Mouse (Mus musculus) liver, embryonic 16.5 days (tissue): ENCODE measurements around the gene Hfe. TPM values are rescaled to one million over a fixed set of nuclear protein-coding genes. Genes with fewer than 3 reads are reported as not detected.

Experiments
- ATAC-seq: fragments of 200-750 bp; cut with Nextera tagmentation; 2 replicates; pipeline ENCODE4 v1.8.0; 2017; ENCODE audit warnings: low read depth, mild to moderate bottlenecking, moderate number of reproducible peaks, moderate library complexity
- H3K27ac ChIP-seq: fragments of 300-500 bp; sonication (generic); 2 replicates; pipeline ENCODE4 v1.5.1; 2014; ENCODE audit warnings: mild to moderate bottlenecking, low read length
- H3K27me3 ChIP-seq: fragments of 300-500 bp; sonication (generic); 2 replicates; pipeline ENCODE4 v1.6.1; 2014; ENCODE audit warnings: low read depth, low read length, mixed read lengths; ENCODE audit not compliant: control insufficient read depth, insufficient read depth
- H3K36me3 ChIP-seq: fragments of 300-500 bp; sonication (generic); 2 replicates; pipeline ENCODE4 v1.6.1; 2014; ENCODE audit warnings: mild to moderate bottlenecking; ENCODE audit not compliant: control insufficient read depth, insufficient read depth
- H3K4me1 ChIP-seq: fragments of 300-500 bp; sonication (generic); 2 replicates; pipeline ENCODE4 v1.6.1; 2014; ENCODE audit warnings: low read depth, low read length, mixed read lengths; ENCODE audit not compliant: control insufficient read depth
- H3K4me2 ChIP-seq: fragments of 300-500 bp; sonication (generic); 2 replicates; pipeline ENCODE4 v1.6.1; 2014; ENCODE audit warnings: low read depth, low read length, mixed read lengths
- H3K4me3 ChIP-seq: fragments of 300-500 bp; sonication (generic); 2 replicates; pipeline ENCODE4 v1.5.1; 2014; ENCODE audit warnings: low read depth, mild to moderate bottlenecking, low read length
- H3K9ac ChIP-seq: fragments of 300-500 bp; sonication (generic); 2 replicates; pipeline ENCODE4 v1.6.1; 2014; ENCODE audit warnings: low read depth, low read length
- H3K9me3 ChIP-seq: fragments of 300-500 bp; sonication (generic); replicated peaks from 2 replicates; pipeline ENCODE4 v1.6.1; 2016; ENCODE audit warnings: low read length; ENCODE audit not compliant: control insufficient read depth
- WGBS: fragments of 180-500 bp; shearing (Covaris S2); extraction: QIAGEN DNeasy Blood & Tissue Kit; methylation state at CpG from one replicate; pipeline ENCODE4 v1.1.7; 2014; ENCODE audit not compliant: insufficient replicate concordance; 5-methylcytosine and 5-hydroxymethylcytosine counted together
- polyA plus RNA-seq: library from polyadenylated mRNA; unstranded; fragments of >200 nt; fragmentation: Nextera tagmentation; extraction: Ambion mirVana; gene quantifications from 2 replicates; pipeline ENCODE4 v1.2.1, GENCODE M21; 2015

Gene Hfe
- polyA plus RNA-seq, 1 experiment from 2014 or later: 16.3 TPM

DNA sequence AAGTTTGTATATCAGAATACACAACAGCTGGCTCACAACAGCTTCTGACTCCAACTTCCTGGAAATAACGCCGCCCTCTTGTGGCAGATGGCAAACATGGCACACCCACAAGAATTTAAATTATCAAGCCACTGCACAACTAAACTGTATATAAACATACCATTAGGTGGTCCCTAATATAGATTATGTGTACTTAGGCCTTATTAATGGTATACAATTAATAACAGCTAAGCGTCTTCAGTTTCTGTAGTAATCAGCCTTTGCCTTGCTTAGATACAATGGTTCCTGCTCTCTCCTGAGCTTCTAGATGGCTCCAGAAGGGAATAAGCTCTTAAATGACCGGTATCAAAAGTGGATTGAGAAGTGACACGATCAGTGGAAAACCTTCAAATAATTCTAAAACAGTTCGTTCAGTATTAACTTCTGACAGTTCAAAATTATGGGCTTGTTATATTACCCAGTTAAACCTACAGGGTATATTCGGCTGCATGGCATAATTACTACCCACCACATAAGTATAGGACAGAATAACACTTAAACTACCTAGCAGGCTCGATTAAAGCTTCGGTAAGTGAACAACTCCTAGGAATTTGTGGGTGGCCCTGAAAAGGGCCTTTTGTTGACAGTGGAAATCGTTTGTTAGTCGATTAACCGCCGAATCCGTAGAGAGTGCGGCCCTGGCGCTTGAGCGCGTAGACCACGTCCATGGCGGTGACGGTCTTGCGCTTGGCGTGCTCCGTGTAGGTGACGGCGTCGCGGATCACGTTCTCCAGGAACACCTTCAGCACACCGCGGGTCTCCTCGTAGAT is 13.0 kb downstream of the Hfe start:
- ATAC-seq: peak; percentile 47
- no peaks in the 10 kb centered on the region for H3K36me3 ChIP-seq
- no peaks in the 10 kb centered on the region for H3K27me3 ChIP-seq
- H3K27ac ChIP-seq: peak overlapping the region; percentile 98
- peak overlapping the region; percentile 60 for H3K4me3 ChIP-seq
- H3K4me2 ChIP-seq: peak overlapping the region; percentile 71
- peak overlapping the region; percentile 75 for H3K9ac ChIP-seq
- peaks cover 24% of the 10 kb centered on the region for H3K4me1 ChIP-seq
- no peaks in the 10 kb centered on the region for H3K9me3 ChIP-seq
- under 1% methylated on average over 24 of the region's 32 CpGs for WGBS

GRCm38 (mm10) chr13:23696061-23696474 is 14.6 kb downstream of the Hfe start:
- Histone ChIP-seq H3K9me3 (no peaks in the 10 kb centered on the region), H3K4me2 (peak overlapping the region; percentile 55)

GRCm38 (mm10) chr13:23695514-23695913 is 15.1 kb downstream of the Hfe start, which contains the start of gene Hist1h1t:
Hist1h1t (plus strand) TSS chr13:23695814.
- no peak for ATAC-seq
- Histone ChIP-seq H3K4me1 (peaks cover 21% of the 10 kb centered on the region), H3K9me3 (no peaks in the 10 kb centered on the region), H3K27ac (peak within 1 kb of the TSS; percentile 46), H3K36me3 (peaks cover 5% of the 10 kb centered on the region; the same call in 1 of the 2 replicates), H3K4me2 (peak within 1 kb of the TSS; percentile 55), H3K9ac (peak within 1 kb of the TSS; percentile 54), H3K4me3 (peak within 1 kb of the TSS; percentile 13), H3K27me3 (no peaks in the 10 kb centered on the region)
- WGBS: 56% methylated on average over 13 of the region's 13 CpGs

More at GRCm38 (mm10) chr13:23696061-23696474, 14.6 kb downstream of the Hfe start:
- ATAC-seq: no peak
- H3K4me1 ChIP-seq: peaks cover 23% of the 10 kb centered on the region
- peak overlapping the region; percentile 46 for H3K27ac ChIP-seq
- WGBS: 41% methylated on average over 15 of the region's 15 CpGs
- peaks cover 5% of the 10 kb centered on the region; the same call in 1 of the 2 replicates for H3K36me3 ChIP-seq
- H3K4me3 ChIP-seq: peak overlapping the region; percentile 13
- H3K27me3 ChIP-seq: no peaks in the 10 kb centered on the region
- H3K9ac ChIP-seq: peak overlapping the region; percentile 54

GRCm38 (mm10) chr13:23694956-23695355 is 15.7 kb downstream of the Hfe start:
- ATAC-seq: no peak
- 78% methylated on average over 9 of the region's 9 CpGs for WGBS
- Histone ChIP-seq H3K9me3 (no peaks in the 10 kb centered on the region), H3K4me1 (peaks cover 24% of the 10 kb centered on the region), H3K4me3 (no peak overlapping the region), H3K36me3 (peaks cover 5% of the 10 kb centered on the region; the same call in 1 of the 2 replicates), H3K9ac (no peak overlapping the region), H3K27me3 (no peaks in the 10 kb centered on the region), H3K27ac (no peak overlapping the region), H3K4me2 (no peak overlapping the region)

- Histone ChIP-seq H3K4me3 (no peak overlapping the region), H3K4me1 (peaks cover 31% of the 10 kb centered on the region), H3K36me3 (peaks cover 5% of the 10 kb centered on the region; the same call in 1 of the 2 replicates), H3K9me3 (no peaks in the 10 kb centered on the region), H3K9ac (no peak overlapping the region), H3K27ac (no peak overlapping the region), H3K27me3 (no peaks in the 10 kb centered on the region), H3K4me2 (no peak overlapping the region)
- no peak for ATAC-seq
- 77% methylated on average over 6 of the region's 6 CpGs for WGBS
Measured at GRCm38 (mm10) chr13:23693856-23694440, 16.7 kb downstream of the Hfe start.

- Histone ChIP-seq H3K9me3 (no peaks in the 10 kb centered on the region), H3K4me2 (0 out of 2 replicates have a peak overlapping the region, but pooled peaks have one; percentile 8), H3K9ac (peak overlapping the region; percentile 15; the same call in 1 of the 2 replicates), H3K36me3 (peaks cover 5% of the 10 kb centered on the region; the same call in 1 of the 2 replicates), H3K27me3 (no peaks in the 10 kb centered on the region), H3K4me3 (no peak overlapping the region), H3K4me1 (peaks cover 21% of the 10 kb centered on the region), H3K27ac (peak overlapping the region; percentile 45; the same call in 1 of the 2 replicates)
- peak; percentile 25; the same call in 1 of the 2 replicates for ATAC-seq
- 29% methylated on average over 2 of the region's 2 CpGs for WGBS
Measured at GRCm38 (mm10) chr13:23689459-23689858, 21.2 kb downstream of the Hfe start.

GRCm38 (mm10) chr13:23688956-23689355 is 21.7 kb downstream of the Hfe start:
- 83% methylated on average over 2 of the region's 2 CpGs for WGBS
- Histone ChIP-seq H3K36me3 (peaks cover 5% of the 10 kb centered on the region; the same call in 1 of the 2 replicates), H3K4me3 (no peak overlapping the region), H3K27me3 (no peaks in the 10 kb centered on the region), H3K27ac (0 out of 2 replicates have a peak overlapping the region, but pooled peaks have one; percentile 20), H3K9ac (0 out of 2 replicates have a peak overlapping the region, but pooled peaks have one; percentile 36), H3K9me3 (no peaks in the 10 kb centered on the region), H3K4me1 (peaks cover 21% of the 10 kb centered on the region), H3K4me2 (no peak overlapping the region)
- ATAC-seq: no peak

- Histone ChIP-seq H3K4me2 (peak overlapping the region; percentile 1; the same call in 1 of the 2 replicates), H3K4me1 (peaks cover 22% of the 10 kb centered on the region), H3K27me3 (no peaks in the 10 kb centered on the region), H3K27ac (peak overlapping the region; percentile 53; the same call in 1 of the 2 replicates), H3K36me3 (peaks cover 5% of the 10 kb centered on the region; the same call in 1 of the 2 replicates), H3K9ac (no peak overlapping the region), H3K9me3 (no peaks in the 10 kb centered on the region), H3K4me3 (0 out of 2 replicates have a peak overlapping the region, but pooled peaks have one; percentile 7)
- WGBS: 83% methylated on average over 7 of the region's 7 CpGs
- no peak for ATAC-seq
Measured at GRCm38 (mm10) chr13:23687907-23688306, 22.7 kb downstream of the Hfe start.
